Mouse (Mus musculus): Measurements from ENCODE around the gene Keap1. TPM values are rescaled to one million over a fixed set of nuclear protein-coding genes. Genes with fewer than 3 reads are reported as not detected.
A peak's percentile ranks its signal among the peaks of the same experiment; 100 is the strongest.

Keap1 gene
- polyA plus RNA-seq (2014; fragmentation: Nextera tagmentation; extraction: Ambion mirVana): 22.3 and 35.7 TPM in 2 replicates

DNA sequence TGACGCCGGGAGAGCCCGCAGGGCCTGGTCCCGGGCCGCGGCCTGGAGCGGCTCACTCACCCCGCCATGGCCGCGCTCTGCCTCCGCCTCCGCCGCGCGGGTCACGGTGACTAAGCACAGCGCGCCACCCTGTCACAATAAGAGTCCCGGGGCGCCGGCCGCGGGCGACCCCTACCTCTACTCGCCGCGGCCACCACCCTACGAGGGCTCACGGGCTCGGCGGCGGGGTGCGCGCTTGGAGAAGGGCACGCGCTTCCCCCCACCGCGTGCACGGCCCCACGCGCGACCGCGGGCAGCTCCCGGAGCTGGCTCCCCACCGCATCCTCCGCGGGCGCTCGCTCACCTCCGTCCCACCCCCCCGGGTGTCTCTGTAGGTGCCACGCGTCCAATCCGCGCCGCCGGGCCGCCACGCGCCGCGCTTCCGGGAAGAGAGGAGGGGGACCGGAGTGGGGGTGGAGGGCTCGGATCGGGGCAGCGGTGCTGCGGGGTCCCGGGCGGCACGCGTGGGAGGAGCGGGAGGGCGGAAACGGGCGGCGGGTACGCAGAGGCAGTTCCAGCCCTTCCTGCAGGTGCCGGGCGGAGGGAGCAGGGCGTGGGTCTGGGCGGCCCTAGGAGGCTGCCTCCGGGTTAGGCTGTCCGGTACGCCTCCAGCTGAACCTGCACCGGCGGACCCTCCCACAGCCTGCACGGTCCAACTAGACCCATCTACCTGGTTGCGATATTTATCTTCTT lies at the start of gene Keap1:
Keap1 (minus strand) TSS at position 629 of the 732 bp plus-strand sequence.
- peak within 1 kb of the TSS; percentile 77 for H3K4me3 ChIP-seq (ENCODE audit: low read depth, low read length)
- WGBS (ENCODE audit: insufficient replicate concordance): 1% methylated on average over 70 of the region's 90 CpGs
- peak within 1 kb of the TSS; percentile 90 for H3K27ac ChIP-seq (ENCODE audit: low read depth, low read length)
- no peaks in the 10 kb centered on the region for H3K9me3 ChIP-seq (replicated peaks; ENCODE audit: control insufficient read depth, low read length)
- peaks cover 8% of the 10 kb centered on the region; the same call in 1 of the 2 replicates for H3K36me3 ChIP-seq (ENCODE audit: control insufficient read depth, insufficient read depth, low read length)
- ATAC-seq (replicated peaks; ENCODE audit: insufficient number of reproducible peaks, low FRiP score, low TSS enrichment): peak; percentile 86
- peak within 1 kb of the TSS; percentile 76 for H3K4me2 ChIP-seq
- H3K4me1 ChIP-seq (ENCODE audit: control insufficient read depth, insufficient read depth, low read length): peaks cover 12% of the 10 kb centered on the region
- H3K27me3 ChIP-seq (ENCODE audit: control insufficient read depth, insufficient read depth, low read length): peaks cover 12% of the 10 kb centered on the region
- peak within 1 kb of the TSS; percentile 95 for H3K9ac ChIP-seq (ENCODE audit: low read depth, low read length)

DNA sequence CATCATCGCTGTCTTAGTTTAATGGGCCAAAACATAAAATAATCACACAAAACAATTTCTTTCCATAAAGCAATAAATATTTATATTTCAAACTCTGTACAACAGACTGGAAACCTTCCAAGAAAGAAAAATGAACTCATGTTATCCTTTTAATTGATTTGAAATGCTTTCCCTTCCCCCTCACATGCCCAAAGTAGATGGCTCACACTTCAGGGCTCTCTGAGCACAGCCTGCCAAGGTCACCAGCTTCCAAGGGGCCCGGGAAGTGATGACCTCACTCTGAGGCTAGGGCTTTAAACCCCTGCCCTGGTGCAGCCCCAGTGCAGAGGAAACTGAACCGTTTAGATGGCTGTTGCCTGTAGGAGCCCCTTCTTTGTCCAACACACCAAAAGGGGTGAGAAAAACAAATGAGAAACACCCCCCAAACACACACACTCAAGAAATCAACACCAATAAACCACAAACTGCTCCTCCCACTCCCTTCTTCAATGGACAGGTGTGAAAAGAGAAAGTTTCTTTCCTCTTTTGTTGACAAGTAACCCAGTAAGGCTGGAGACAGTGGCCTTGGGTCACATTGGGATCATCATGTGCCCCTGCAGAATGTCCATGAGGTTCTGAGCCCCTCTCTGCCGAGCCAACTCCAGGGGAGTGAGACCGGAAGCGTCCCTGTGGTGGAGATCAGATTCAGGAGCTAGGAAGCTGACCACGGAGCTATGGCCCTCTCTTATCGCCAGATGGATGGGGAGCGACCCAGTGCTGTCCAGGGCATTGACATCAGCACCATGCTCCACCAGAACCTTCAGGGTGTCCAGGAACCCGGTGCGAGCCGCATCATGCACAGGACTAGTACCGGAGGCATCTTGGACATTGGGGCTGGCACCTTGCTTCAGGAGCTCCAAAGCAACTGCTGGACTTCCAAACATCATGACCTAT lies 49.5 kb upstream of the Keap1 start:
- H3K27ac ChIP-seq (ENCODE audit: low read depth, low read length): peak overlapping the region; percentile 86
- H3K27me3 ChIP-seq (ENCODE audit: control insufficient read depth, insufficient read depth, low read length): no peaks in the 10 kb centered on the region
- 66% methylated on average over 13 of the region's 13 CpGs for WGBS (ENCODE audit: insufficient replicate concordance)
- peak overlapping the region; percentile 64 for H3K9ac ChIP-seq (ENCODE audit: low read depth, low read length)
- no peak for ATAC-seq (replicated peaks; ENCODE audit: insufficient number of reproducible peaks, low FRiP score, low TSS enrichment)
- peak overlapping the region; percentile 89 for H3K4me3 ChIP-seq (ENCODE audit: low read depth, low read length)
- peaks cover 8% of the 10 kb centered on the region; the same call in 1 of the 2 replicates for H3K36me3 ChIP-seq (ENCODE audit: control insufficient read depth, insufficient read depth, low read length)
- H3K4me2 ChIP-seq: peak overlapping the region; percentile 67
- H3K9me3 ChIP-seq (replicated peaks; ENCODE audit: control insufficient read depth, low read length): no peaks in the 10 kb centered on the region
- peaks cover 25% of the 10 kb centered on the region for H3K4me1 ChIP-seq (ENCODE audit: control insufficient read depth, insufficient read depth, low read length)

DNA sequence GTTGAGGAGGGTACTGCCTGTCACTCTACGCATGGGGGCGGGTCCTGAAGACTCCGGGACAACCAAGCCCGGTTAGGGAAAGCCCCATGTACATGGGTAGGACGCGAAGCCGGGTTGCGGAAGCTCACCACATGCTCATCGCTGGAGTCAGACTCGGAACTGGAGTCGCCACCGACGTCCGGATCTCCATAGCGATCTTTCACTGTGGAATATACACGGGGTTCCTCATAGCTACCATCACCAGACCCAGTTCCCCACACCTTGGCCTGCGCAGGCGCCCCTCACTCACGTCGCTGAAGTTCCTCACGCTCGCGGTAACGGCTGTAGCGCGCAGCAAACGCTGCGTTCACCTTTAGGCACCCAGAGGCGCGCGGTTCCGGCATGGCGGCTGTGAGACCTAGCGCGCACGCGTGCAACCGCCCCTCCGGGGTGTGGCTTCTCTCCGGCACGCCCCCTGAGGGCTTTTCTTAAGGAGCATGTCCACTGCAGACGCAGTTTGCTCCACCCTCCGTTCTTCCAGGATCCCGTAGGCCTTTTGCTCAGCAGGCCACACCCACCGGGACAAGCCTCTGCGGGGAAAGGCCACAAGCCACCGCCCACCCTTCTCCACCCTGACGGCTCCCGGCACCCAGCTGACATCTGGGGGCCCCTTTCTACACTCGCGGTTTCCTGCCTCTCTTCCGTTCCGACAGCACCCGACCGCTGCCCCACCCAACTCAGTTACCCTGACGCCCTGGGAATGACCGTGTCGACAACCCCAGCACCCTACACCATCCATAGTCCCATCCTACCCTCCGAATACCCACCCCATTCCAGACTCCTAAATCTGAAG lies 48.6 kb upstream of the Keap1 start, which contains the start of gene Kri1:
Kri1 (minus strand) TSS at position 399 of the 832 bp plus-strand sequence.
- Histone ChIP-seq H3K27me3 (ENCODE audit: control insufficient read depth, insufficient read depth, low read length) (no peaks in the 10 kb centered on the region), H3K4me3 (ENCODE audit: low read depth, low read length) (peak within 1 kb of the TSS; percentile 89), H3K9ac (ENCODE audit: low read depth, low read length) (peak within 1 kb of the TSS; percentile 81), H3K4me1 (ENCODE audit: control insufficient read depth, insufficient read depth, low read length) (peaks cover 25% of the 10 kb centered on the region), H3K27ac (ENCODE audit: low read depth, low read length) (peak within 1 kb of the TSS; percentile 87), H3K4me2 (peak within 1 kb of the TSS; percentile 67), H3K9me3 (replicated peaks; ENCODE audit: control insufficient read depth, low read length) (no peaks in the 10 kb centered on the region), H3K36me3 (ENCODE audit: control insufficient read depth, insufficient read depth, low read length) (peaks cover 9% of the 10 kb centered on the region; the same call in 1 of the 2 replicates)
- under 1% methylated on average over 59 of the region's 59 CpGs for WGBS (ENCODE audit: insufficient replicate concordance)
- ATAC-seq (replicated peaks; ENCODE audit: insufficient number of reproducible peaks, low FRiP score, low TSS enrichment): peak; percentile 74

DNA sequence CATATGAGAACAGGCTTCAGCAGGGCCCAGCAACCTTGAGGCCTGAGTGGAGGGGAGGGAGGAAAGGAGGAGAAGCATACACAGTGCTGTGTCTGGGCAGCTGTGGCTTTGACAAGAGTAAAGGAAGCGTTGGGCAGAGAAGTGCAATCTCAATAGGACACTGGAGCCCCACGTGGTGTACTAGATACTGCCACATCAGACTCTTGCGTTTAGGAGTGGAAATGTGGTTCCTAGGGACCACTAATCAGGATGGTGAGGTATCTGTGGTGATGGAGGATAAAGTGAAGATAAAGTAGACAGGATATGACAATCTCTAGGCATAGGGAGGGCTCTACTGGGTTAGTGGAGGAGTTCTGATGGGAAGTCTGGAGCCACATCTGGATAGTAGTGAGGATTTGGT lies 47.6 kb upstream of the Keap1 start:
- no peak for ATAC-seq (replicated peaks; ENCODE audit: insufficient number of reproducible peaks, low FRiP score, low TSS enrichment)
- H3K4me2 ChIP-seq: peak overlapping the region; percentile 67
- WGBS (ENCODE audit: insufficient replicate concordance): 49% methylated on average over 3 of the region's 3 CpGs

DNA sequence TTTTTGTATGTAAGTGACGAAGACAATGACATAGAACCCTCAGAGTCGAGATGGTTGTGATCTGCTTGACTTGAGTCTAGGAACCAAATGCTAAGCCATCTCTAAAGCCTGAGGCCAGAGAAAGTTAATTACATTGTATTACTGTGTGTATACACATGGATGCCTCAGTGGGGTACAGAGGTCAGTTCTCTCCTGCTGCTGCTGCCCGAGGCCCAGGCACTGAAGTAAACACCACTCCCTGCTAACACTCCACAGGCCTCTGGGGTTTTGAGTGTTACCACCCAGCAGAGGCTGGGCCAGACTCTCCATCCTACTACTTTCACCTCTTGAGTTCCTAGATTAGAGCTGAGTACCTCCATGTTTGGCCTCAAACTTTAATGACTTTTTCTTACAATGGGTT lies 44.8 kb upstream of the Keap1 start:
- no peaks in the 10 kb centered on the region for H3K9me3 ChIP-seq (replicated peaks; ENCODE audit: control insufficient read depth, low read length)
- no peak overlapping the region for H3K4me2 ChIP-seq
- peaks cover 27% of the 10 kb centered on the region for H3K36me3 ChIP-seq (ENCODE audit: control insufficient read depth, insufficient read depth, low read length)
- no peak overlapping the region for H3K27ac ChIP-seq (ENCODE audit: low read depth, low read length)
- H3K27me3 ChIP-seq (ENCODE audit: control insufficient read depth, insufficient read depth, low read length): no peaks in the 10 kb centered on the region
- WGBS (ENCODE audit: insufficient replicate concordance): 83% methylated on average over 3 of the region's 3 CpGs
- no peak overlapping the region for H3K9ac ChIP-seq (ENCODE audit: low read depth, low read length)
- no peak for ATAC-seq (replicated peaks; ENCODE audit: insufficient number of reproducible peaks, low FRiP score, low TSS enrichment)
- no peak overlapping the region for H3K4me3 ChIP-seq (ENCODE audit: low read depth, low read length)
- H3K4me1 ChIP-seq (ENCODE audit: control insufficient read depth, insufficient read depth, low read length): peaks cover 15% of the 10 kb centered on the region

More for the DNA sequence above, 47.6 kb upstream of the Keap1 start:
- H3K4me3 ChIP-seq (ENCODE audit: low read depth, low read length): peak overlapping the region; percentile 89
- no peaks in the 10 kb centered on the region for H3K9me3 ChIP-seq (replicated peaks; ENCODE audit: control insufficient read depth, low read length)
- no peaks in the 10 kb centered on the region for H3K27me3 ChIP-seq (ENCODE audit: control insufficient read depth, insufficient read depth, low read length)
- peak overlapping the region; percentile 81 for H3K9ac ChIP-seq (ENCODE audit: low read depth, low read length)
- peaks cover 25% of the 10 kb centered on the region for H3K4me1 ChIP-seq (ENCODE audit: control insufficient read depth, insufficient read depth, low read length)
- peaks cover 12% of the 10 kb centered on the region for H3K36me3 ChIP-seq (ENCODE audit: control insufficient read depth, insufficient read depth, low read length)
- H3K27ac ChIP-seq (ENCODE audit: low read depth, low read length): no peak overlapping the region; the same call in 1 of the 2 replicates

DNA sequence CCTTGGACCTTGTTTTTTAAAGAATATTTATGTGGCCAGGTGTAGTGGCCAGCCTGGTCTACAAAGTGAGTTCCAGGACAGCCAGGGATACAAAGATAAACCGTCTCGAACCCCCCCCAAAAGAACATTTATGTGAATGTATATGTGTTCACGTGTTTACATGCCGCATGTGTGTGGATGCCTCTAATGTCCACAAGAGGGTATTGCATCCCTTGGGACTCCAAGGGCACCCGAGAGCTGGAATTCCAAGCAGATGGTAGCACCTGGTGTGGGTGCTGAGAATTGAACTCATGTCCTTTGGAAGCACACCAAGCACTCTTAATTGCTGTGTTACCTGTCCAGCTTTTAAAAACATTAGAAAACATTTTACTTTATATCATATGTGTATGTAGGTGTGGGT lies 44.4 kb upstream of the Keap1 start:
- no peak for ATAC-seq (replicated peaks; ENCODE audit: insufficient number of reproducible peaks, low FRiP score, low TSS enrichment)
- H3K27me3 ChIP-seq (ENCODE audit: control insufficient read depth, insufficient read depth, low read length): no peaks in the 10 kb centered on the region
- H3K9ac ChIP-seq (ENCODE audit: low read depth, low read length): no peak overlapping the region
- no peak overlapping the region for H3K27ac ChIP-seq (ENCODE audit: low read depth, low read length)
- H3K4me1 ChIP-seq (ENCODE audit: control insufficient read depth, insufficient read depth, low read length): peaks cover 11% of the 10 kb centered on the region
- H3K4me3 ChIP-seq (ENCODE audit: low read depth, low read length): no peak overlapping the region
- 90% methylated on average over 5 of the region's 5 CpGs for WGBS (ENCODE audit: insufficient replicate concordance)
- peaks cover 28% of the 10 kb centered on the region for H3K36me3 ChIP-seq (ENCODE audit: control insufficient read depth, insufficient read depth, low read length)
- H3K4me2 ChIP-seq: no peak overlapping the region
- H3K9me3 ChIP-seq (replicated peaks; ENCODE audit: control insufficient read depth, low read length): no peaks in the 10 kb centered on the region

DNA sequence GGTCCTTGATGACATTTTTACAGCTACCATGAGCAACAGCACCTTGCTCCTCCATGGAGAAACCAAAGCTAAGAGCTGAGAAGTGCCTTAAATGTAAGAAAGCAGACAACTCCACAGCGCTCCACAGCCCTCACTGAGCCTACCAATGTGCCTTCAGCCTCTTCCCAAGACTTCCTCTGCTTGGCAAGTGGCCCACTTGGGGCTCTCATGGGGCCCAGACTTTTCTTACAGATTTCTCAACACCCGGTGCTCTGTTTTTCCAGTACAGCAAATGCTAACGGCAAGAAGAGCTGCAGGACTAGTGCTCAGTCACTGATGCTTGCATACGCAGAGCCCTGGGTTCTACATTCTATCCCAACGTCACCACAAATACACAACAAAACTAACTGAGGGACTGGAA lies 38.6 kb upstream of the Keap1 start:
- Histone ChIP-seq H3K27me3 (ENCODE audit: control insufficient read depth, insufficient read depth, low read length) (no peaks in the 10 kb centered on the region), H3K4me3 (ENCODE audit: low read depth, low read length) (no peak overlapping the region), H3K36me3 (ENCODE audit: control insufficient read depth, insufficient read depth, low read length) (peaks cover 49% of the 10 kb centered on the region), H3K9me3 (replicated peaks; ENCODE audit: control insufficient read depth, low read length) (no peaks in the 10 kb centered on the region), H3K4me1 (ENCODE audit: control insufficient read depth, insufficient read depth, low read length) (peaks cover 15% of the 10 kb centered on the region), H3K27ac (ENCODE audit: low read depth, low read length) (no peak overlapping the region), H3K9ac (ENCODE audit: low read depth, low read length) (no peak overlapping the region), H3K4me2 (no peak overlapping the region)
- ATAC-seq (replicated peaks; ENCODE audit: insufficient number of reproducible peaks, low FRiP score, low TSS enrichment): no peak
- 95% methylated on average over 5 of the region's 5 CpGs for WGBS (ENCODE audit: insufficient replicate concordance)

DNA sequence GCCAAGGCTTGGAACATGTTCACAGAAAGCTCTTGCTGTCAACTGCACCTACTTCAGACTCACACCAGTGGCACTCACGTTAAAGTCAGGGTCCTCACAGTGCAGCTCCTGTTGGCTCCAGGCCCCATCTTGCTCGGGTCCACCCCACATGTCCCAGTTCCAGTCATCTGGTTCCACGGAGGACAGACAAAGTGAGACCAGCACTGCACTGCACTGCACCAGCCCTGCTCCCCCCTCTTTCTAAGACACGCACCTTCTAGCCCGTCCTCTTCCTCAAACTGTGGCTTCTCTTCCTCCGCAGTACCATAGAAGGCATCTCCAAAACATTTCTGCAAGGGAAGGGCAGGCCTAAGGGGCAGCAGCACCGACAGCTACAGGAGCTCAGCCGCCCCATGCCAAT lies 37.1 kb upstream of the Keap1 start:
- WGBS (ENCODE audit: insufficient replicate concordance): 88% methylated on average over 8 of the region's 8 CpGs
- Histone ChIP-seq H3K27me3 (ENCODE audit: control insufficient read depth, insufficient read depth, low read length) (no peaks in the 10 kb centered on the region), H3K9ac (ENCODE audit: low read depth, low read length) (no peak overlapping the region), H3K36me3 (ENCODE audit: control insufficient read depth, insufficient read depth, low read length) (peaks cover 53% of the 10 kb centered on the region), H3K4me3 (ENCODE audit: low read depth, low read length) (no peak overlapping the region), H3K4me2 (no peak overlapping the region), H3K4me1 (ENCODE audit: control insufficient read depth, insufficient read depth, low read length) (peaks cover 15% of the 10 kb centered on the region), H3K27ac (ENCODE audit: low read depth, low read length) (no peak overlapping the region), H3K9me3 (replicated peaks; ENCODE audit: control insufficient read depth, low read length) (no peaks in the 10 kb centered on the region)
- no peak for ATAC-seq (replicated peaks; ENCODE audit: insufficient number of reproducible peaks, low FRiP score, low TSS enrichment)
